Mouse (Mus musculus): Measurements from ENCODE around the gene Axin2.
A peak's percentile ranks its signal among the peaks of the same experiment; 100 is the strongest.

Gene Axin2

GRCm38 (mm10) chr11:108981012-108981411 lies 60.9 kb downstream of the Axin2 start:
- DNase-seq: no peak

GRCm38 (mm10) chr11:108983409-108984064 lies 63.4 kb downstream of the Axin2 start:
- DNase-seq: no peak

GRCm38 (mm10) chr11:108984711-108985419 lies 64.7 kb downstream of the Axin2 start:
- no peak for DNase-seq

GRCm38 (mm10) chr11:108985836-108986235 lies 65.7 kb downstream of the Axin2 start:
- no peak for DNase-seq

GRCm38 (mm10) chr11:108987226-108987625 lies 67.1 kb downstream of the Axin2 start:
- no peak for DNase-seq

- DNase-seq: no peak
Observed at GRCm38 (mm10) chr11:108987705-108988104, 67.6 kb downstream of the Axin2 start.

GRCm38 (mm10) chr11:108988258-108988657 lies 68.1 kb downstream of the Axin2 start:
- no peak for DNase-seq

- DNase-seq: no peak
Observed at GRCm38 (mm10) chr11:108989940-108990339, 69.8 kb downstream of the Axin2 start.

- DNase-seq: no peak
Observed at GRCm38 (mm10) chr11:108993414-108993813, 73.3 kb downstream of the Axin2 start.

GRCm38 (mm10) chr11:108995196-108995989 lies 75.2 kb downstream of the Axin2 start:
- peak; percentile 65 for DNase-seq

GRCm38 (mm10) chr11:108995990-108996533 lies 75.9 kb downstream of the Axin2 start:
- DNase-seq: no peak

- no peak for DNase-seq
Observed at GRCm38 (mm10) chr11:108997816-108998215, 77.7 kb downstream of the Axin2 start.
